Mouse (Mus musculus) ES-E14 (cell line): ENCODE data around the gene Nxnl2. TPM values are rescaled to one million over a fixed set of nuclear protein-coding genes. Genes with fewer than 3 reads are reported as not detected.

Experiments
- DNase-seq: peaks from one replicate; pipeline ENCODE4 v3.0.0-alpha.2; 2013; ENCODE audit warnings: low read depth, low spot score
- H3K27ac ChIP-seq: 2 replicates; pipeline ENCODE4 v1.5.1; 2012; ENCODE audit warnings: low read depth, mild to moderate bottlenecking, low read length, moderate library complexity, mixed read lengths; ENCODE audit not compliant: poor library complexity, insufficient read depth, severe bottlenecking
- H3K36me3 ChIP-seq: 2 replicates; pipeline ENCODE4 v1.6.1; 2012; ENCODE audit warnings: mild to moderate bottlenecking, low read length, moderate library complexity, mixed read lengths; ENCODE audit not compliant: control insufficient read depth, poor library complexity, insufficient read depth, severe bottlenecking
- H3K4me1 ChIP-seq, 2 experiments: fragments of 150-350 bp in 1 of 2; sonication (generic) in 1 of 2; 2 replicates each; pipeline ENCODE4 v1.6.1; 2012; ENCODE audit warnings: low read length in 2 of 2, mild to moderate bottlenecking in 1 of 2, mixed read lengths in 1 of 2; ENCODE audit not compliant: control insufficient read depth in 2 of 2, insufficient read depth in 2 of 2, poor library complexity in 1 of 2
- H3K4me3 ChIP-seq, 2 experiments: fragments of 150-350 bp in 1 of 2; sonication (generic) in 1 of 2; 2 replicates each; pipeline ENCODE4 v1.5.1; 2012; ENCODE audit warnings: low read length in 2 of 2, low read depth in 1 of 2, mild to moderate bottlenecking in 1 of 2, mixed read lengths in 1 of 2; ENCODE audit not compliant: insufficient read depth in 1 of 2, poor library complexity in 1 of 2, severe bottlenecking in 1 of 2
- H3K9ac ChIP-seq: 2 replicates; pipeline ENCODE4 v1.6.1; 2012; ENCODE audit warnings: low read depth, mild to moderate bottlenecking, low read length, mixed read lengths; ENCODE audit not compliant: poor library complexity, insufficient read depth, severe bottlenecking
- H3K9me3 ChIP-seq: fragments of 150-350 bp; sonication (generic); 2 replicates; pipeline ENCODE4 v1.6.1; 2012; ENCODE audit warnings: low read depth, mild to moderate bottlenecking, low read length; ENCODE audit not compliant: control insufficient read depth, insufficient read depth
- CHD2 ChIP-seq: IDR thresholded peaks from 2 replicates; pipeline ENCODE4 v1.6.1; 2014; ENCODE audit warnings: mild to moderate bottlenecking, low read depth, low read length, inconsistent platforms
- HCFC1 ChIP-seq: IDR thresholded peaks from 2 replicates; pipeline ENCODE4 v1.6.1; 2012; ENCODE audit warnings: low read length, inconsistent platforms, borderline replicate concordance; ENCODE audit not compliant: insufficient read depth
- MAFK ChIP-seq: IDR thresholded peaks from 2 replicates; pipeline ENCODE4 v1.6.1; 2014; ENCODE audit warnings: mild to moderate bottlenecking, low read depth, low read length, inconsistent platforms; ENCODE audit not compliant: insufficient read depth
- ZC3H11A ChIP-seq: IDR thresholded peaks from 2 replicates; pipeline ENCODE4 v1.6.1; 2012; ENCODE audit warnings: low read depth, mild to moderate bottlenecking, inconsistent platforms, low read length, borderline replicate concordance
- ZNF384 ChIP-seq: IDR thresholded peaks from 2 replicates; pipeline ENCODE4 v1.6.1; 2012; ENCODE audit warnings: low read depth, low read length, inconsistent platforms
- in situ Hi-C, 2 experiments: fragments of 600-800 bp; cut with MboI; formaldehyde crosslinking; loops; one replicate each; pipeline ENCODE4 v1.15.1; 2025; ENCODE audit warnings: low sequenced_read_pairs in 2 of 2, inconsistent platforms in 1 of 2; ENCODE audit not compliant: unreplicated experiment in 2 of 2
- total RNA-seq: library from RNA; depleted of rRNA; stranded (reverse); fragments of 300-350 nt; gene quantifications from 2 replicates; pipeline ENCODE4 v1.2.3, GENCODE M21; 2012; rRNA removed

Nxnl2 gene
- total RNA-seq, 1 experiment: 1.1 TPM

GRCm38 (mm10) chr13:51214746-51215145, 43.9 kb downstream of the Nxnl2 start:
- TF ChIP-seq MAFK (no peak), HCFC1 (no peak), ZC3H11A (no peak), CHD2 (no peak), ZNF384 (no peak)
- Histone ChIP-seq H3K36me3 (no peaks in the 10 kb centered on the region), H3K27ac (no peak overlapping the region), H3K9me3 (no peaks in the 10 kb centered on the region), H3K9ac (no peak overlapping the region), H3K4me1 (no peaks in the 10 kb centered on the region), H3K4me3 (no peak overlapping the region)
- in situ Hi-C loops: loop anchor here in 1 of 2 experiments (10.0 kb wide), 1 partner anchor 250 kb away; no protein-coding TSS in a partner anchor
- no peak for DNase-seq

- Histone ChIP-seq H3K4me3 (no peak overlapping the region), H3K27ac (no peak overlapping the region), H3K9ac (no peak overlapping the region), H3K4me1 (no peaks in the 10 kb centered on the region), H3K36me3 (no peaks in the 10 kb centered on the region), H3K9me3 (no peaks in the 10 kb centered on the region)
- DNase-seq: no peak
- no peak for TF ChIP-seq ZC3H11A
- no peak for TF ChIP-seq HCFC1
- TF ChIP-seq MAFK: no peak
- no peak for TF ChIP-seq ZNF384
- TF ChIP-seq CHD2: no peak
- in situ Hi-C loops: no loop called here
Observed at GRCm38 (mm10) chr13:51220897-51221296, 50.1 kb downstream of the Nxnl2 start.

GRCm38 (mm10) chr13:51221425-51222160, 50.8 kb downstream of the Nxnl2 start:
- DNase-seq: no peak

More at GRCm38 (mm10) chr13:51221425-51222160, 50.8 kb downstream of the Nxnl2 start:
- Histone ChIP-seq H3K4me1 (no peaks in the 10 kb centered on the region), H3K27ac (no peak overlapping the region), H3K9ac (no peak overlapping the region), H3K9me3 (no peaks in the 10 kb centered on the region), H3K4me3 (no peak overlapping the region), H3K36me3 (no peaks in the 10 kb centered on the region)
- peak; percentile 62; the same call in 1 of the 2 replicates for TF ChIP-seq MAFK
- TF ChIP-seq ZC3H11A: no peak
- in situ Hi-C loops: no loop called here

Other genes with a start within 250 kb of the Nxnl2 start
- 33.9 and 36.4 TPM in 2 replicates for gene Spin1, start 70.1 kb upstream of the Nxnl2 start, total RNA-seq
- gene S1pr3, start 237.6 kb downstream of the Nxnl2 start, total RNA-seq: 1.2 and 2.6 TPM in 2 replicates